ENCODE assay signal across 8 mouse cellular contexts in the genomic region with DNA sequence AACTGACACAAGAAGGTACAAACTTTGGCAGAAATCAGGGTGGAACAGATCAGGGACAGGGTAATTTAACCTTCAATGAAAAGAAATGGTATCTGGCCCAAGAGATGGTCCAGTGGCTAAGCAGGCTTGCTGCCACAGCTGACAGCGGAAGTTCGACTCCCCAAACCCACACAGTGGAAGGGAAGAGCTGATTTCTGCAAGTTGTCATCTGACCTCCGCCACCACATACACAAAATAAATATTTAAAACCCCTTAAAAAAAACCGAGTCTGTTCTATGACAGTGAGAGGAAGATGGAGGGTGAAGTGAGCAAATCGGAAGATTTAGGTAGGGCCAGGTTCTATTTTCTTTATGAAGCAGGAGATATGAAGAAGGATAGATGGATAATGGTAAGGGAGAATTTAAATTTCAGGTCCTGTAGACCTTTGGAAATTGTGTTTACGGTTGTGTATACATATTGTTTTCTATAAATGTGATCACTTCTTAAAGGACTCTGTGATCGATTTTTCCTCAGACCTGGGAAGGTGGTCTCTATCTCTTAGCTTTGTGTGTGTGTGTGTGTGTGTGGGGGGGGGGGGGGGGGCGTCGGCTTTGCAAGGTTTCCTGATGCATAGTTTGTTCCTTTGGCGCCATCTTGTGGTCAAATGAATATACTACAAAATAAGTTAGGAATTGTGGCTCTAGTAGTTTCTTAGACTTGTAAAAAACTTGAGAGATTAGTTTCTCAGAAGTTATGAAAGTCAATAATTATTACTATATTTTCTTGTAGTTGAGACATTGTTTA. TPM values are rescaled to one million over a fixed set of nuclear protein-coding genes. Genes with fewer than 3 reads are reported as not detected.
A peak's percentile ranks its signal among the peaks of the same experiment; 100 is the strongest.
DNase-seq lines count a peak whose midpoint lies in the region; ATAC-seq and TF ChIP-seq lines count a peak whose summit lies in the region.

No protein-coding gene starts in this region.

- WGBS in stomach, postnatal 0 days = 33% methylated on average over 9 of the region's 10 CpGs
- 37% methylated on average over 10 of the region's 10 CpGs for WGBS in kidney, embryonic 16.5 days

- peak; percentile 70 for TF ChIP-seq CTCF in stomach, postnatal 0 days (IDR thresholded peaks at IDR 0.05; ENCODE audit: low read depth)

- H3K4me2 ChIP-seq in stomach, postnatal 0 days (replicated peaks; ENCODE audit: low read depth) = no peak overlapping the region
- H3K4me2 ChIP-seq in kidney, embryonic 16.5 days (replicated peaks; ENCODE audit: low read depth, low read length) = no peak overlapping the region

- no peak for TF ChIP-seq EP300 in stomach, postnatal 0 days (optimal IDR thresholded peaks at IDR 0.05)

- no peak overlapping the region for H3K4me3 ChIP-seq in stomach, postnatal 0 days (ENCODE audit: low read depth, low read length)
- no peak overlapping the region for H3K4me3 ChIP-seq in kidney, embryonic 16.5 days (ENCODE audit: low read length)

- no peak for ATAC-seq in stomach, postnatal 0 days (ENCODE audit: low FRiP score, low TSS enrichment)
- ATAC-seq in kidney, embryonic 16.5 days (ENCODE audit: low FRiP score, low TSS enrichment) = no peak

- no peaks in the 10 kb centered on the region for H3K4me1 ChIP-seq in stomach, postnatal 0 days (replicated peaks; ENCODE audit: control insufficient read depth, insufficient read depth)
- peaks cover 11% of the 10 kb centered on the region for H3K4me1 ChIP-seq in kidney, embryonic 16.5 days (ENCODE audit: insufficient read depth, low read length)

- H3K9ac ChIP-seq in stomach, postnatal 0 days (ENCODE audit: low read length) = no peak overlapping the region
- H3K9ac ChIP-seq in kidney, embryonic 16.5 days (replicated peaks; ENCODE audit: low read length) = no peak overlapping the region

- H3K9me3 ChIP-seq in stomach, postnatal 0 days (ENCODE audit: control insufficient read depth, low read length) = no peaks in the 10 kb centered on the region
- H3K9me3 ChIP-seq in kidney, embryonic 16.5 days (ENCODE audit: low read length) = no peaks in the 10 kb centered on the region

- peak; percentile 69 for DNase-seq in heart, adult 8-10 months (ENCODE audit: low spot score)
- no peak for DNase-seq in heart, postnatal 4 days
- peak; percentile 29 for DNase-seq in thymus, postnatal 14 days
- DNase-seq in thymus, adult 18-20 months = no peak
- DNase-seq in forelimb bud, embryonic 11.5 days (ENCODE audit: low read depth, low spot score) = peak; percentile 69
- peak; percentile 29 for DNase-seq in stomach, postnatal 0 days (ENCODE audit: low spot score)
- no peak for DNase-seq in spleen, postnatal 14 days (ENCODE audit: low spot score in 2 of 2)

- no peaks in the 10 kb centered on the region for H3K36me3 ChIP-seq in stomach, postnatal 0 days (ENCODE audit: control insufficient read depth, insufficient read depth, low read length)
- H3K36me3 ChIP-seq in kidney, embryonic 16.5 days (ENCODE audit: insufficient read depth, low read length) = no peaks in the 10 kb centered on the region

- H3K27ac ChIP-seq in stomach, postnatal 0 days (replicated peaks) = no peak overlapping the region
- H3K27ac ChIP-seq in kidney, embryonic 16.5 days (ENCODE audit: low read length) = no peak overlapping the region

- H3K27me3 ChIP-seq in stomach, postnatal 0 days (ENCODE audit: control insufficient read depth, insufficient read depth, low read length) = no peaks in the 10 kb centered on the region
- no peaks in the 10 kb centered on the region for H3K27me3 ChIP-seq in kidney, embryonic 16.5 days (ENCODE audit: insufficient read depth, low read length)

RNA-seq across cellular contexts. Expression of gene Dnah6, which starts 6.1 kb away (rescaled TPM):
- total RNA-seq in heart, adult 8-10 months (2022) = under 1 TPM; 0.03 to 0.14 (median 0.08) TPM
- 1 to 10 TPM in 1 of 2 experiments, under 1 TPM in 1; 0.95 to 1.1 TPM for total RNA-seq in heart, postnatal 4 days (2021)
- polyA plus RNA-seq in stomach, postnatal 0 days (2015; fragmentation: Nextera tagmentation; extraction: Ambion mirVana) = 0.01 and 0.02 TPM in 2 replicates
- 0.06 and 0.09 TPM in 2 replicates for polyA plus RNA-seq in kidney, embryonic 16.5 days (2015; fragmentation: Nextera tagmentation; extraction: Ambion mirVana)

RNA-seq across cellular contexts. Expression of gene Suclg1, which starts 20.6 kb away (rescaled TPM):
- 100 to 1,000 TPM; 478 to 547 (median 493) TPM for total RNA-seq in heart, adult 8-10 months (2022)
- 100 to 1,000 TPM; 389 to 429 TPM for total RNA-seq in heart, postnatal 4 days (2021)
- polyA plus RNA-seq in stomach, postnatal 0 days (2015; fragmentation: Nextera tagmentation; extraction: Ambion mirVana) = 198 and 205 TPM in 2 replicates
- polyA plus RNA-seq in kidney, embryonic 16.5 days (2015; fragmentation: Nextera tagmentation; extraction: Ambion mirVana) = 230 and 251 TPM in 2 replicates

Comparison
In these comparisons a context has a peak if more than half of its experiments do, and no peak if none do; other contexts are left out.
1. DNase-seq: peak in heart, adult 8-10 months (single experiment), thymus, postnatal 14 days (single experiment), forelimb bud, embryonic 11.5 days (single experiment) and stomach, postnatal 0 days (single experiment); none in heart, postnatal 4 days (single experiment), thymus, adult 18-20 months (0 of 2) and spleen, postnatal 14 days (0 of 2).